Mouse (Mus musculus): ENCODE results near the gene Eftud2.

Gene Eftud2

GRCm38 (mm10) chr11:102818121-102819020 is 62.4 kb downstream of the Eftud2 start:
- DNase-seq (ENCODE audit: low spot score in 2 of 2) = peak in 1 of 2 experiments; percentile 45

GRCm38 (mm10) chr11:102814881-102815280 is 65.9 kb downstream of the Eftud2 start:
- DNase-seq (ENCODE audit: low spot score in 2 of 2) = no peak

- DNase-seq (ENCODE audit: low spot score in 2 of 2) = no peak
Observed at GRCm38 (mm10) chr11:102810721-102811485, 69.9 kb downstream of the Eftud2 start.

GRCm38 (mm10) chr11:102808246-102808645 is 72.5 kb downstream of the Eftud2 start:
- DNase-seq (ENCODE audit: low spot score in 2 of 2) = no peak

GRCm38 (mm10) chr11:102803453-102803852 is 77.3 kb downstream of the Eftud2 start:
- DNase-seq (ENCODE audit: low spot score in 2 of 2) = no peak

- DNase-seq (ENCODE audit: low spot score in 2 of 2) = no peak
Observed at GRCm38 (mm10) chr11:102794157-102794556, 86.6 kb downstream of the Eftud2 start.

- DNase-seq (ENCODE audit: low spot score in 2 of 2) = no peak
Observed at GRCm38 (mm10) chr11:102791682-102792445, 88.9 kb downstream of the Eftud2 start.
